Comparison of ENCODE assay signal across 10 mouse cellular contexts in the genomic region with DNA sequence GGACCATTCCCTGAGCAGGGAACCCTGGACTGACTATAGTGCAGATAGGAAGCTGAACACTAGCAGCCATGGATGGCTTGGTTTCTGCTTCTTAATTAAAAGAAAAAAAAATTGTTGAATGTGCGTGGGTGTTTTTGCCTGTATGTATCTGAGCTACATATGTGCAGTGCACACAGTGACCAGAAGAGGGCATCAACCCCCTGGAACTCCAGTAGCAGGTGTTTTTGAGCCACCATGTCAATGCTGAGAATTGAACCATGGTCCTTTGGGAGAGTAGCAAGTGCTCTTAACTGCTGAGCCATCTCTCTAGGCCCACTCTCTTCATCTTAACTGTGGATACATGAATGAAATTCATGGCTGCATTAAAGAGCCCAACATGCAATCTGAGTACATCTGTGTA.
DNase-seq lines count a peak whose midpoint lies in the region; ATAC-seq and TF ChIP-seq lines count a peak whose summit lies in the region.
"Had no signal": no experiment of that assay in that cellular context is flagged by ENCODE, and none has a peak within 500 bp of the region (broad histone marks: within the 10 kb centered on the region; RNA-seq: fewer than 3 reads in every experiment).

No protein-coding gene starts in this region.

- peak; percentile 63 for ATAC-seq in inflammation-experienced regulatory T-cells, adult 6 months
- ATAC-seq: midbrain, embryonic 16.5 days had no signal

- no peak for TF ChIP-seq POLR2A in lung, adult 2 months (IDR thresholded peaks at IDR 0.05; ENCODE audit: borderline replicate concordance, extremely low read depth, low read depth, low read length)

- H3K4me1 ChIP-seq in lung, adult 2 months (ENCODE audit: control insufficient read depth, insufficient read depth, low read length) = no peaks in the 10 kb centered on the region

- WGBS in lung, adult 2 months = 77% methylated on average over 1 of the region's 1 CpGs

- TF ChIP-seq CTCF in lung, adult 2 months (IDR thresholded peaks at IDR 0.05; ENCODE audit: insufficient read depth, low read length) = peak; percentile 6; the same call in 1 of the 2 replicates

- no peak overlapping the region for H3K4me3 ChIP-seq in lung, adult 2 months (replicated peaks; ENCODE audit: extremely low read depth, low read depth, low read length)

- peak; percentile 10 to 11 for DNase-seq in cerebellum, postnatal 10 days
- DNase-seq in cerebellum, postnatal 36 days = no peak
- no peak for DNase-seq in lung, adult 2 months
- no peak for DNase-seq in lung, postnatal 10 days
- DNase-seq in thymus, postnatal 25 days = peak; percentile 59
- no peak for DNase-seq in right cerebral cortex, postnatal 10 days (ENCODE audit: low spot score in 2 of 2)
- no peak for DNase-seq in gastrocnemius, adult 8-10 months (ENCODE audit: low spot score in 2 of 2)
- DNase-seq: gastrocnemius, postnatal 14 days had no signal

Comparison
In these comparisons a context has a peak if more than half of its experiments do, and no peak if none do; other contexts are left out.
1. DNase-seq: peak in cerebellum, postnatal 10 days (2 of 2) and thymus, postnatal 25 days (single experiment); none in cerebellum, postnatal 36 days (0 of 2), lung, adult 2 months (single experiment), lung, postnatal 10 days (single experiment), right cerebral cortex, postnatal 10 days (0 of 2) and gastrocnemius, adult 8-10 months (0 of 2).